Mouse (Mus musculus) lung, postnatal 0 days (tissue): ENCODE measurements around the gene Vav1.

Experiments used
- CTCF ChIP-seq: IDR thresholded peaks from 2 replicates; pipeline ENCODE4 v1.5.1; 2016; ENCODE audit warnings: antibody characterized with exemption, mild to moderate bottlenecking
- EP300 ChIP-seq: IDR thresholded peaks from 2 replicates; pipeline ENCODE4 v1.6.1; 2016; ENCODE audit warnings: antibody characterized with exemption, mild to moderate bottlenecking, control low read depth

DNA sequence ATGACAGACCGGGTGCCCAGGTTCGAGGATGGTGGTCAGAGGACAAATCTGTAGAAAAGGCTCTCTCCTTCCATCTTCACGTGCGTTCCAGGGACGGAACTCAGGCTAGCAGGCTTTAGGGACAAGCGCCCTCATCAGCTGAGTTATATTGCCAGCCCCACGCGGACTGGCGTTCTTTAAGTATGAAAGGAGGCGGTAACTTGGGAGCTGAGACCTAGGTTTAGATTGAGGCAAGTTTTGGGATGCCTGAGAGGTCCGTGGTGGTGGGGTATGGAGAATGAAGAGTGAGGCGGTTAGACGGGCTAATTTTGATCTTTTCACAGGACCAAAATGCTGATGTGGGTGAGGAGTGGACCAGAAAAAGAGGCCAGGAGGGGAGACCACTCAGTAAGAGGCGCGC, 4.2 kb upstream of the Vav1 start:
- TF ChIP-seq CTCF (peak; percentile 31), EP300 (no peak)
